Mouse (Mus musculus): ENCODE results near the gene Ranbp3.

DNA sequence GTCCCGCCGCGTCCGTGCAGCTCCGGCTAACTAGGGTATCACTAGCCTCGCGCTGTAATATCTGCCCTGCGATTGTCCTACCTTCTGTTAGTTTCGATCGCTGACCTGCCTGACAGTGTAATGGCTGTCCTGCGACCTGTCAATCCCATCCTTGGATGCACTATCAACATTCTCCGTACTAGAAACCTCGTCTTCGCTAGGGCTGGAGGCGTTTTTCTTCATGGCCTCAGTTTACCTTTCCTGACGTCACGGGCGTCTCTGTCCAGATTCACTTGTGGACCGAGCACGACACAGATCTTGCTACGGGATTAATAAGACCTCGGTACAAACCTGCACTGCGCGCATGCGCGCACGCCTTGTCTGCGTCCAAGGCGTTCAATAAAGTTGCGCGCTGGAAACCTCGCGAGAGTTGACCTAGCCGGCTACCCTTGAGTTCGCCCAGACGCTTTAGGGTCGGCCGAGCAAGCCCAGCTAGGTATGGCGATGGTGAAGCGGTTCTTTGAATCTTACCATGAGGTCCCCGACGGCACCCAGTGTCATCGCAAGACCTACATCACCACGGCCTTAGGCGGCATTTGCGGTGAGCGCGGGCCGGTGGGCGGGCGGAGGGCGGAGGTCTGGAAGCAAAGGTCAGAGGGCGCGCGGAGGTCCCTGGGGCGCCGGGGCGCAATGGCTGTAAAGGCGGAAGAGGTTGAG lies 44.4 kb downstream of the Ranbp3 start, which contains the start of the genes Ndufa11 and Vmac:
- peak; percentile 93; the same call in 1 of the 2 replicates for TF ChIP-seq POLR2A (IDR thresholded peaks at IDR 0.05; ENCODE audit: borderline replicate concordance, extremely low read depth, low read depth, low read length)
- TF ChIP-seq CTCF (IDR thresholded peaks at IDR 0.05; ENCODE audit: insufficient read depth, low read length) = no peak
